Comparison of ENCODE assay signal across 8 mouse cellular contexts in the genomic region with DNA sequence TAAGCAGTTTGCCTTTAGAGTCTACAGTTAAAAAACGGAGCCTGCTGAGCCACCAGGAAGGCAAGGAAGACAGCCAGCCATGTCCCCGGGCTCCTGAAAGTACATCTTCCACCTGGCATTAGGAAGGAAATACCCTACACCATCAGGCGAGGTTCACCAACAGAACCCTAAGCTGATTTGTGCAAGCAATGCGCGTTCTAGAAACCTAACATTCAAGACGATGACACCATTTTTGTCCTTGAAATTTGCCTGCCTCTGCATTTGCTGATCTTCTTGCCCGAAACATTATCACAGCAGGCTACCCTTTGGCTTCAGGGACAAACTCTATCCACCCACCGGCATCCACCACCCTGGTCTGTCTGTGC. TPM values are rescaled to one million over a fixed set of nuclear protein-coding genes. Genes with fewer than 3 reads are reported as not detected.
DNase-seq lines count a peak whose midpoint lies in the region; ATAC-seq lines count a peak whose summit lies in the region.

No protein-coding gene starts in this region.

- DNase-seq in heart, adult 11 months, result no peak
- peak; percentile 34 for DNase-seq in CD4-positive helper T cell, adult 2 months (ENCODE audit: low read depth, low spot score)
- no peak for DNase-seq in limb, embryonic 11.5 days (ENCODE audit: low spot score)
- DNase-seq in MN1 (ENCODE audit: low spot score), result no peak
- DNase-seq in retina, embryonic 14.5 days (ENCODE audit: low spot score), result no peak
- DNase-seq in retina, postnatal 1 day, result no peak

- peak overlapping the region; percentile 60 to 99 for H3K27ac ChIP-seq in heart, embryonic 14.5 days (replicated peaks in 1 of 2; ENCODE audit: control insufficient read depth in 1 of 2, insufficient read depth in 1 of 2, low read depth in 2 of 2, low read length in 2 of 2)
- H3K27ac ChIP-seq in embryonic facial prominence, embryonic 12.5 days, result peak overlapping the region; percentile 99; the same call in 1 of the 2 replicates
- no peak overlapping the region for H3K27ac ChIP-seq in limb, embryonic 11.5 days (replicated peaks; ENCODE audit: low read depth, low read length)

- H3K9me3 ChIP-seq in heart, embryonic 14.5 days (ENCODE audit: control insufficient read depth, low read length), result no peaks in the 10 kb centered on the region
- H3K9me3 ChIP-seq in embryonic facial prominence, embryonic 12.5 days, result no peaks in the 10 kb centered on the region
- H3K9me3 ChIP-seq in limb, embryonic 11.5 days (ENCODE audit: control insufficient read depth, low read length), result no peaks in the 10 kb centered on the region

- no peak overlapping the region for H3K4me3 ChIP-seq in heart, embryonic 14.5 days (ENCODE audit: control insufficient read depth in 1 of 2, insufficient read depth in 1 of 2, low read depth in 1 of 2, low read length in 2 of 2)
- no peak overlapping the region for H3K4me3 ChIP-seq in embryonic facial prominence, embryonic 12.5 days
- no peak overlapping the region for H3K4me3 ChIP-seq in limb, embryonic 11.5 days (ENCODE audit: low read depth, low read length)

- peak overlapping the region; percentile 91 for H3K4me2 ChIP-seq in heart, embryonic 14.5 days (ENCODE audit: low read length)
- H3K4me2 ChIP-seq in embryonic facial prominence, embryonic 12.5 days (replicated peaks), result no peak overlapping the region
- H3K4me2 ChIP-seq in limb, embryonic 11.5 days (ENCODE audit: low read depth, severe bottlenecking), result no peak overlapping the region

- peak overlapping the region; percentile 94; the same call in 1 of the 2 replicates for H3K9ac ChIP-seq in heart, embryonic 14.5 days (ENCODE audit: low read length)
- H3K9ac ChIP-seq in embryonic facial prominence, embryonic 12.5 days, result no peak overlapping the region
- 0 out of 2 replicates have a peak overlapping the region, but pooled peaks have one; percentile 24 for H3K9ac ChIP-seq in limb, embryonic 11.5 days (ENCODE audit: low read length)

- no peak for ATAC-seq in heart, embryonic 14.5 days (ENCODE audit: insufficient number of reproducible peaks, insufficient read depth, low FRiP score, low read depth)
- no peak for ATAC-seq in embryonic facial prominence, embryonic 12.5 days (ENCODE audit: insufficient number of reproducible peaks, insufficient read depth, low FRiP score, low TSS enrichment)
- ATAC-seq in limb, embryonic 11.5 days (ENCODE audit: insufficient number of reproducible peaks, low FRiP score, low TSS enrichment, low read depth), result no peak

- 59% methylated on average over 8 of the region's 8 CpGs for WGBS in heart, embryonic 14.5 days
- WGBS in embryonic facial prominence, embryonic 12.5 days, result 75% methylated on average over 8 of the region's 8 CpGs
- WGBS in limb, embryonic 11.5 days, result 67% methylated on average over 8 of the region's 8 CpGs

- H3K27me3 ChIP-seq in heart, embryonic 14.5 days (ENCODE audit: control insufficient read depth, insufficient read depth, low read length), result no peaks in the 10 kb centered on the region
- no peaks in the 10 kb centered on the region for H3K27me3 ChIP-seq in embryonic facial prominence, embryonic 12.5 days
- no peaks in the 10 kb centered on the region for H3K27me3 ChIP-seq in limb, embryonic 11.5 days (ENCODE audit: control insufficient read depth, insufficient read depth, low read length)

- H3K36me3 ChIP-seq in heart, embryonic 14.5 days (ENCODE audit: control insufficient read depth, insufficient read depth, low read length), result peaks cover 16% of the 10 kb centered on the region
- peaks cover 8% of the 10 kb centered on the region; the same call in 1 of the 2 replicates for H3K36me3 ChIP-seq in embryonic facial prominence, embryonic 12.5 days
- H3K36me3 ChIP-seq in limb, embryonic 11.5 days (ENCODE audit: control insufficient read depth, insufficient read depth, low read length), result peaks cover 3% of the 10 kb centered on the region; the same call in 1 of the 2 replicates

- H3K4me1 ChIP-seq in heart, embryonic 14.5 days (ENCODE audit: control insufficient read depth in 2 of 2, insufficient read depth in 2 of 2, low read length in 2 of 2), result peaks cover 25 to 56% of the 10 kb centered on the region in 2 experiments
- H3K4me1 ChIP-seq in embryonic facial prominence, embryonic 12.5 days, result peaks cover 42% of the 10 kb centered on the region
- H3K4me1 ChIP-seq in limb, embryonic 11.5 days (ENCODE audit: control insufficient read depth, insufficient read depth, low read length), result peaks cover 10% of the 10 kb centered on the region

RNA-seq across cellular contexts. Expression of a gene that starts 1.9 kb away (rescaled TPM):
- polyA plus RNA-seq in heart, embryonic 14.5 days (2014; fragmentation: Nextera tagmentation; extraction: Ambion mirVana), result 11.6 and 12.1 TPM in 2 replicates
- polyA plus RNA-seq in embryonic facial prominence, embryonic 12.5 days (2016; fragmentation: Nextera tagmentation; extraction: Ambion mirVana), result 19.7 and 20.4 TPM in 2 replicates
- polyA plus RNA-seq in limb, embryonic 11.5 days (2014; fragmentation: Nextera tagmentation; extraction: Ambion mirVana), result 13.2 and 16.8 TPM in 2 replicates

RNA-seq across cellular contexts. Expression of a gene that starts 24.4 kb away (rescaled TPM):
- 3.4 and 4.7 TPM in 2 replicates for polyA plus RNA-seq in heart, embryonic 14.5 days (2014; fragmentation: Nextera tagmentation; extraction: Ambion mirVana)
- polyA plus RNA-seq in embryonic facial prominence, embryonic 12.5 days (2016; fragmentation: Nextera tagmentation; extraction: Ambion mirVana), result 4.5 and 6.2 TPM in 2 replicates
- polyA plus RNA-seq in limb, embryonic 11.5 days (2014; fragmentation: Nextera tagmentation; extraction: Ambion mirVana), result 2.7 and 4.9 TPM in 2 replicates
